Mouse (Mus musculus) heart, embryonic 12.5 days (tissue): ENCODE data around the gene Gmeb2. TPM values are rescaled to one million over a fixed set of nuclear protein-coding genes. Genes with fewer than 3 reads are reported as not detected.

Experiments used
- ATAC-seq: fragments of 200-750 bp; cut with Nextera tagmentation; 2 replicates; pipeline ENCODE4 v1.8.0; 2017; ENCODE audit warnings: moderate TSS enrichment, moderate library complexity; ENCODE audit not compliant: insufficient number of reproducible peaks, low FRiP score
- H3K27ac ChIP-seq: fragments of 300-500 bp; sonication (generic); 2 replicates; pipeline ENCODE4 v1.5.1; 2016; ENCODE audit warnings: mild to moderate bottlenecking, moderate library complexity; ENCODE audit not compliant: poor library complexity, severe bottlenecking
- H3K27me3 ChIP-seq: fragments of 300-500 bp; sonication (generic); replicated peaks from 2 replicates; pipeline ENCODE4 v1.6.1; 2016; ENCODE audit warnings: mild to moderate bottlenecking, moderate library complexity
- H3K36me3 ChIP-seq: fragments of 300-500 bp; sonication (generic); 2 replicates; pipeline ENCODE4 v1.6.1; 2016; ENCODE audit warnings: mild to moderate bottlenecking, moderate library complexity
- H3K4me1 ChIP-seq: fragments of 300-500 bp; sonication (generic); replicated peaks from 2 replicates; pipeline ENCODE4 v1.6.1; 2016; ENCODE audit warnings: mild to moderate bottlenecking
- H3K4me2 ChIP-seq: fragments of 300-500 bp; sonication (generic); 2 replicates; pipeline ENCODE4 v1.6.1; 2016; ENCODE audit warnings: mild to moderate bottlenecking, moderate library complexity
- H3K4me3 ChIP-seq: fragments of 300-500 bp; sonication (generic); 2 replicates; pipeline ENCODE4 v1.5.1; 2016; ENCODE audit warnings: mild to moderate bottlenecking
- H3K9ac ChIP-seq: fragments of 300-500 bp; sonication (generic); 2 replicates; pipeline ENCODE4 v1.6.1; 2016; ENCODE audit warnings: mild to moderate bottlenecking, moderate library complexity
- H3K9me3 ChIP-seq: fragments of 300-500 bp; sonication (generic); replicated peaks from 2 replicates; pipeline ENCODE4 v1.6.1; 2016; ENCODE audit warnings: mild to moderate bottlenecking, moderate library complexity
- WGBS: fragments of 180-500 bp; shearing (Covaris S2); methylation state at CpG from one replicate; pipeline ENCODE4 v1.1.7; 2016; 5-methylcytosine and 5-hydroxymethylcytosine counted together
- polyA plus RNA-seq: library from polyadenylated mRNA; unstranded; fragments of >200 nt; fragmentation: Nextera tagmentation; extraction: Ambion mirVana; gene quantifications from 2 replicates; pipeline ENCODE4 v1.2.1, GENCODE M21; 2016

The Gmeb2 gene
- polyA plus RNA-seq, 1 experiment from 2014 or later = 10.3 TPM

GRCm38 (mm10) chr2:181227122-181227521, 60.7 kb downstream of the Gmeb2 start:
- Histone ChIP-seq H3K4me3 (no peak overlapping the region), H3K27ac (no peak overlapping the region), H3K9ac (no peak overlapping the region), H3K27me3 (no peaks in the 10 kb centered on the region), H3K4me1 (no peaks in the 10 kb centered on the region), H3K9me3 (no peaks in the 10 kb centered on the region), H3K4me2 (no peak overlapping the region), H3K36me3 (peaks cover 36% of the 10 kb centered on the region)
- ATAC-seq = no peak
- WGBS = 70% methylated on average over 3 of the region's 3 CpGs

GRCm38 (mm10) chr2:181224994-181225393, 62.8 kb downstream of the Gmeb2 start:
- no peak for ATAC-seq
- Histone ChIP-seq H3K27ac (no peak overlapping the region), H3K4me3 (no peak overlapping the region), H3K4me1 (peaks cover 5% of the 10 kb centered on the region), H3K36me3 (peaks cover 20% of the 10 kb centered on the region), H3K27me3 (peaks cover 10% of the 10 kb centered on the region; the same call in 1 of the 2 replicates), H3K9me3 (no peaks in the 10 kb centered on the region), H3K4me2 (no peak overlapping the region), H3K9ac (no peak overlapping the region)
- WGBS = 69% methylated on average over 2 of the region's 2 CpGs

GRCm38 (mm10) chr2:181220361-181220760, 67.5 kb downstream of the Gmeb2 start:
- no peaks in the 10 kb centered on the region for H3K9me3 ChIP-seq
- H3K9ac ChIP-seq = no peak overlapping the region
- H3K4me1 ChIP-seq = peaks cover 16% of the 10 kb centered on the region
- no peak for ATAC-seq
- 56% methylated on average over 2 of the region's 2 CpGs for WGBS
- H3K4me2 ChIP-seq = peak overlapping the region; percentile 72
- H3K27ac ChIP-seq = no peak overlapping the region
- H3K27me3 ChIP-seq = peaks cover 19% of the 10 kb centered on the region
- no peaks in the 10 kb centered on the region for H3K36me3 ChIP-seq
- H3K4me3 ChIP-seq = peak overlapping the region; percentile 37; the same call in 1 of the 2 replicates

- peak; percentile 91 for ATAC-seq
- peak within 1 kb of the TSS; percentile 37 for H3K4me3 ChIP-seq
- peak within 1 kb of the TSS; percentile 72 for H3K4me2 ChIP-seq
- H3K27ac ChIP-seq = 0 out of 2 replicates have a peak within 1 kb of the TSS, but pooled peaks have one; percentile 30
- H3K36me3 ChIP-seq = no peaks in the 10 kb centered on the region
- WGBS = 5% methylated on average over 25 of the region's 25 CpGs
- peaks cover 16% of the 10 kb centered on the region for H3K4me1 ChIP-seq
- no peak within 1 kb of the TSS for H3K9ac ChIP-seq
- no peaks in the 10 kb centered on the region for H3K9me3 ChIP-seq
- peaks cover 23% of the 10 kb centered on the region for H3K27me3 ChIP-seq
These were observed 68.2 kb downstream of the Gmeb2 start, which contains the start of gene Fndc11 for GRCm38 (mm10) chr2:181219538-181220216. Fndc11 (plus strand) TSS chr2:181220013.

GRCm38 (mm10) chr2:181218881-181219485, 68.9 kb downstream of the Gmeb2 start:
- Histone ChIP-seq H3K4me2 (no peak overlapping the region), H3K9me3 (no peaks in the 10 kb centered on the region), H3K36me3 (no peaks in the 10 kb centered on the region), H3K4me3 (no peak overlapping the region), H3K4me1 (peaks cover 16% of the 10 kb centered on the region), H3K27ac (no peak overlapping the region), H3K9ac (no peak overlapping the region), H3K27me3 (peaks cover 30% of the 10 kb centered on the region)
- no peak for ATAC-seq
- WGBS = 52% methylated on average over 5 of the region's 5 CpGs

GRCm38 (mm10) chr2:181216037-181216436, 71.8 kb downstream of the Gmeb2 start:
- H3K4me3 ChIP-seq = no peak overlapping the region
- no peak overlapping the region for H3K9ac ChIP-seq
- no peak overlapping the region for H3K4me2 ChIP-seq
- no peaks in the 10 kb centered on the region for H3K36me3 ChIP-seq
- 79% methylated on average over 6 of the region's 6 CpGs for WGBS
- H3K4me1 ChIP-seq = peaks cover 20% of the 10 kb centered on the region
- H3K27me3 ChIP-seq = peaks cover 58% of the 10 kb centered on the region
- no peak for ATAC-seq
- no peaks in the 10 kb centered on the region for H3K9me3 ChIP-seq
- no peak overlapping the region for H3K27ac ChIP-seq

GRCm38 (mm10) chr2:181213021-181213445, 74.8 kb downstream of the Gmeb2 start, which contains the start of gene Srms:
Srms (minus strand) TSS chr2:181213185.
- ATAC-seq = peak; percentile 53; the same call in 1 of the 2 replicates
- Histone ChIP-seq H3K27me3 (peaks cover 65% of the 10 kb centered on the region), H3K27ac (no peak within 1 kb of the TSS), H3K9ac (no peak within 1 kb of the TSS), H3K4me1 (peaks cover 4% of the 10 kb centered on the region; the same call in 1 of the 2 replicates), H3K4me2 (peak within 1 kb of the TSS; percentile 61), H3K36me3 (no peaks in the 10 kb centered on the region), H3K9me3 (no peaks in the 10 kb centered on the region), H3K4me3 (peak within 1 kb of the TSS; percentile 31)
- 2% methylated on average over 17 of the region's 17 CpGs for WGBS

GRCm38 (mm10) chr2:181212389-181213020, 75.3 kb downstream of the Gmeb2 start:
- ATAC-seq = peak; percentile 25; the same call in 1 of the 2 replicates
- H3K4me2 ChIP-seq = peak overlapping the region; percentile 61
- peak overlapping the region; percentile 31 for H3K4me3 ChIP-seq
- no peaks in the 10 kb centered on the region for H3K36me3 ChIP-seq
- 3% methylated on average over 34 of the region's 34 CpGs for WGBS
- no peaks in the 10 kb centered on the region for H3K9me3 ChIP-seq
- H3K27me3 ChIP-seq = peaks cover 70% of the 10 kb centered on the region
- H3K9ac ChIP-seq = no peak overlapping the region
- H3K4me1 ChIP-seq = peaks cover 4% of the 10 kb centered on the region; the same call in 1 of the 2 replicates
- no peak overlapping the region for H3K27ac ChIP-seq

GRCm38 (mm10) chr2:181206118-181206517, 81.7 kb downstream of the Gmeb2 start:
- no peaks in the 10 kb centered on the region for H3K36me3 ChIP-seq
- no peak overlapping the region for H3K4me3 ChIP-seq
- H3K27me3 ChIP-seq = peaks cover 50% of the 10 kb centered on the region
- peak; percentile 57; the same call in 1 of the 2 replicates for ATAC-seq
- WGBS = 56% methylated on average over 9 of the region's 9 CpGs
- no peak overlapping the region for H3K9ac ChIP-seq
- H3K27ac ChIP-seq = no peak overlapping the region
- no peaks in the 10 kb centered on the region for H3K9me3 ChIP-seq
- H3K4me1 ChIP-seq = no peaks in the 10 kb centered on the region
- no peak overlapping the region for H3K4me2 ChIP-seq

GRCm38 (mm10) chr2:181205678-181206077, 82.2 kb downstream of the Gmeb2 start:
- ATAC-seq = 0 out of 2 replicates have a peak, but pooled peaks have one; percentile 16
- WGBS = 66% methylated on average over 5 of the region's 5 CpGs
- H3K4me2 ChIP-seq = no peak overlapping the region
- no peaks in the 10 kb centered on the region for H3K9me3 ChIP-seq
- no peak overlapping the region for H3K4me3 ChIP-seq
- no peaks in the 10 kb centered on the region for H3K36me3 ChIP-seq
- peaks cover 48% of the 10 kb centered on the region for H3K27me3 ChIP-seq
- H3K27ac ChIP-seq = no peak overlapping the region
- no peaks in the 10 kb centered on the region for H3K4me1 ChIP-seq
- H3K9ac ChIP-seq = no peak overlapping the region

- Histone ChIP-seq H3K9me3 (no peaks in the 10 kb centered on the region), H3K4me2 (no peak overlapping the region), H3K9ac (no peak overlapping the region), H3K4me1 (no peaks in the 10 kb centered on the region), H3K27ac (no peak overlapping the region), H3K4me3 (no peak overlapping the region), H3K36me3 (no peaks in the 10 kb centered on the region), H3K27me3 (peaks cover 39% of the 10 kb centered on the region)
- WGBS = 75% methylated on average over 6 of the region's 6 CpGs
- no peak for ATAC-seq
These were observed 84.9 kb downstream of the Gmeb2 start for GRCm38 (mm10) chr2:181202886-181203285.
